Mouse (Mus musculus) embryonic facial prominence, embryonic 11.5 days (tissue): ENCODE measurements around the gene Exoc3l. TPM values are rescaled to one million over a fixed set of nuclear protein-coding genes. Genes with fewer than 3 reads are reported as not detected.

ENCODE experiments used
- ATAC-seq: fragments of 200-750 bp; cut with Nextera tagmentation; replicated peaks from 2 replicates; pipeline ENCODE4 v1.8.0; 2017; ENCODE audit warnings: low read depth; ENCODE audit not compliant: insufficient number of reproducible peaks, low FRiP score, low TSS enrichment
- DNase-seq: peaks from one replicate; pipeline ENCODE4 v3.0.0-alpha.2; 2015; ENCODE audit warnings: low spot score
- H3K27ac ChIP-seq: fragments of 300-500 bp; sonication (generic); replicated peaks from 2 replicates; pipeline ENCODE4 v1.5.1; 2014; ENCODE audit warnings: mild to moderate bottlenecking, low read depth, low read length, control low read depth
- H3K27me3 ChIP-seq: fragments of 300-500 bp; sonication (generic); 2 replicates; pipeline ENCODE4 v1.6.1; 2014; ENCODE audit warnings: mild to moderate bottlenecking, low read length, moderate library complexity, mixed read lengths; ENCODE audit not compliant: control insufficient read depth, insufficient read depth
- H3K36me3 ChIP-seq: fragments of 300-500 bp; sonication (generic); replicated peaks from 2 replicates; pipeline ENCODE4 v1.6.1; 2014; ENCODE audit warnings: low read depth, mild to moderate bottlenecking, low read length, moderate library complexity, mixed read lengths; ENCODE audit not compliant: control insufficient read depth, insufficient read depth
- H3K4me1 ChIP-seq: fragments of 300-500 bp; sonication (generic); 2 replicates; pipeline ENCODE4 v1.6.1; 2014; ENCODE audit warnings: low read length, mixed read lengths; ENCODE audit not compliant: control insufficient read depth, insufficient read depth
- H3K4me2 ChIP-seq: fragments of 300-500 bp; sonication (generic); 2 replicates; pipeline ENCODE4 v1.6.1; 2014; ENCODE audit warnings: low read depth, mild to moderate bottlenecking, control low read depth, low read length, moderate library complexity
- H3K4me3 ChIP-seq: fragments of 300-500 bp; sonication (generic); 2 replicates; pipeline ENCODE4 v1.5.1; 2014; ENCODE audit warnings: low read depth, low read length, control low read depth
- H3K9ac ChIP-seq: fragments of 300-500 bp; sonication (generic); replicated peaks from 2 replicates; pipeline ENCODE4 v1.6.1; 2014; ENCODE audit warnings: mild to moderate bottlenecking, control low read depth, low read length
- H3K9me3 ChIP-seq: fragments of 300-500 bp; sonication (generic); replicated peaks from 2 replicates; pipeline ENCODE4 v1.6.1; 2016; ENCODE audit warnings: mild to moderate bottlenecking, low read length, inconsistent platforms, mixed read lengths; ENCODE audit not compliant: control insufficient read depth
- WGBS: fragments of 180-500 bp; shearing (Covaris S2); extraction: QIAGEN DNeasy Blood & Tissue Kit; methylation state at CpG from one replicate; pipeline ENCODE4 v1.1.7; 2014; 5-methylcytosine and 5-hydroxymethylcytosine counted together
- polyA plus RNA-seq: library from polyadenylated mRNA; unstranded; fragments of >200 nt; fragmentation: Nextera tagmentation; extraction: Ambion mirVana; gene quantifications from 2 replicates; pipeline ENCODE4 v1.2.1, GENCODE M21; 2014

Exoc3l gene
- polyA plus RNA-seq, 1 experiment from 2014 or later = 7.2 TPM

- no peaks in the 10 kb centered on the region for H3K36me3 ChIP-seq
Observed at GRCm38 (mm10) chr8:105310118-105310517, 14.2 kb upstream of the Exoc3l start.

GRCm38 (mm10) chr8:105309142-105309847 lies 13.4 kb upstream of the Exoc3l start:
- H3K4me2 ChIP-seq = no peak overlapping the region
- H3K27me3 ChIP-seq = no peaks in the 10 kb centered on the region
- ATAC-seq (no peak), DNase-seq (no peak)
- no peak overlapping the region for H3K4me3 ChIP-seq
- H3K36me3 ChIP-seq = no peaks in the 10 kb centered on the region
- H3K4me1 ChIP-seq = peaks cover 5% of the 10 kb centered on the region; the same call in 1 of the 2 replicates
- 84% methylated on average over 15 of the region's 15 CpGs for WGBS
- no peak overlapping the region for H3K9ac ChIP-seq
- no peaks in the 10 kb centered on the region for H3K9me3 ChIP-seq
- no peak overlapping the region for H3K27ac ChIP-seq

More at GRCm38 (mm10) chr8:105310118-105310517, 14.2 kb upstream of the Exoc3l start:
- Histone ChIP-seq H3K9me3 (no peaks in the 10 kb centered on the region), H3K27ac (no peak overlapping the region), H3K9ac (no peak overlapping the region), H3K4me3 (no peak overlapping the region), H3K4me2 (no peak overlapping the region), H3K27me3 (no peaks in the 10 kb centered on the region), H3K4me1 (peaks cover 5% of the 10 kb centered on the region; the same call in 1 of the 2 replicates)
- ATAC-seq = no peak
- 85% methylated on average over 8 of the region's 8 CpGs for WGBS
- DNase-seq = no peak

GRCm38 (mm10) chr8:105308428-105308827 lies 12.5 kb upstream of the Exoc3l start:
- WGBS = 89% methylated on average over 10 of the region's 10 CpGs

GRCm38 (mm10) chr8:105307670-105308069 lies 11.8 kb upstream of the Exoc3l start:
- Histone ChIP-seq H3K9me3 (no peaks in the 10 kb centered on the region), H3K4me2 (no peak overlapping the region), H3K27ac (no peak overlapping the region), H3K4me3 (no peak overlapping the region), H3K36me3 (0 out of 2 replicates have a peak, but pooled peaks cover 2% of the 10 kb centered on the region), H3K9ac (no peak overlapping the region), H3K4me1 (peaks cover 5% of the 10 kb centered on the region; the same call in 1 of the 2 replicates), H3K27me3 (no peaks in the 10 kb centered on the region)
- 93% methylated on average over 13 of the region's 13 CpGs for WGBS
- ATAC-seq (no peak), DNase-seq (no peak)

More at GRCm38 (mm10) chr8:105308428-105308827, 12.5 kb upstream of the Exoc3l start:
- no peak for DNase-seq
- Histone ChIP-seq H3K27me3 (no peaks in the 10 kb centered on the region), H3K9me3 (no peaks in the 10 kb centered on the region), H3K4me1 (peaks cover 5% of the 10 kb centered on the region; the same call in 1 of the 2 replicates), H3K4me2 (no peak overlapping the region), H3K27ac (no peak overlapping the region), H3K36me3 (no peaks in the 10 kb centered on the region), H3K4me3 (no peak overlapping the region), H3K9ac (no peak overlapping the region)
- no peak for ATAC-seq

GRCm38 (mm10) chr8:105306146-105306691 lies 10.3 kb upstream of the Exoc3l start:
- ATAC-seq (peak; percentile 19), DNase-seq (peak; percentile 60)
- H3K36me3 ChIP-seq = 0 out of 2 replicates have a peak, but pooled peaks cover 6% of the 10 kb centered on the region
- peak overlapping the region; percentile 25 for H3K4me3 ChIP-seq
- peak overlapping the region; percentile 53 for H3K9ac ChIP-seq
- peaks cover 5% of the 10 kb centered on the region; the same call in 1 of the 2 replicates for H3K4me1 ChIP-seq
- H3K27me3 ChIP-seq = no peaks in the 10 kb centered on the region
- H3K27ac ChIP-seq = 0 out of 2 replicates have a peak overlapping the region, but pooled peaks have one; percentile 38
- no peaks in the 10 kb centered on the region for H3K9me3 ChIP-seq
- 52% methylated on average over 5 of the region's 5 CpGs for whole genome bisulfite sequencing
- peak overlapping the region; percentile 57 for H3K4me2 ChIP-seq

GRCm38 (mm10) chr8:105305211-105306145 lies 9.6 kb upstream of the Exoc3l start, which contains the start of gene Elmo3:
Elmo3 (plus strand) TSS chr8:105305601.
- H3K36me3 ChIP-seq = peaks cover 7% of the 10 kb centered on the region; the same call in 1 of the 2 replicates
- DNase-seq (peak; percentile 67), ATAC-seq (peak; percentile 66)
- H3K27me3 ChIP-seq = no peaks in the 10 kb centered on the region
- H3K4me2 ChIP-seq = peak within 1 kb of the TSS; percentile 57
- peak within 1 kb of the TSS; percentile 25 for H3K4me3 ChIP-seq
- peak within 1 kb of the TSS; percentile 53 for H3K9ac ChIP-seq
- no peaks in the 10 kb centered on the region for H3K9me3 ChIP-seq
- WGBS = 6% methylated on average over 26 of the region's 30 CpGs
- peak within 1 kb of the TSS; percentile 56; the same call in 1 of the 2 replicates for H3K27ac ChIP-seq
- peaks cover 5% of the 10 kb centered on the region; the same call in 1 of the 2 replicates for H3K4me1 ChIP-seq

GRCm38 (mm10) chr8:105304325-105305210 lies 8.7 kb upstream of the Exoc3l start:
- Histone ChIP-seq H3K4me2 (no peak overlapping the region), H3K9me3 (no peaks in the 10 kb centered on the region), H3K36me3 (peaks cover 7% of the 10 kb centered on the region; the same call in 1 of the 2 replicates), H3K4me1 (peaks cover 5% of the 10 kb centered on the region; the same call in 1 of the 2 replicates), H3K9ac (no peak overlapping the region), H3K27me3 (no peaks in the 10 kb centered on the region), H3K4me3 (no peak overlapping the region), H3K27ac (no peak overlapping the region)
- DNase-seq (no peak), ATAC-seq (no peak)
- 75% methylated on average over 9 of the region's 9 CpGs for WGBS
